Mouse (Mus musculus) forebrain, postnatal 0 days (tissue): ENCODE measurements around the gene Tfb2m. TPM values are rescaled to one million over a fixed set of nuclear protein-coding genes. Genes with fewer than 3 reads are reported as not detected.

ENCODE experiments used
- ATAC-seq: fragments of 200-750 bp; cut with Nextera tagmentation; 2 replicates; pipeline ENCODE4 v1.8.0; 2017; ENCODE audit warnings: mild to moderate bottlenecking, moderate library complexity
- DNase-seq: peaks from one replicate; pipeline ENCODE4 v3.0.0-alpha.2; 2015
- H3K27ac ChIP-seq: fragments of 300-500 bp; sonication (generic); 2 replicates; pipeline ENCODE4 v1.5.1; 2014; ENCODE audit warnings: low read depth, mild to moderate bottlenecking, antibody characterized with exemption, low read length, moderate library complexity, mixed read lengths
- H3K27me3 ChIP-seq: fragments of 300-500 bp; sonication (generic); 2 replicates; pipeline ENCODE4 v1.6.1; 2014; ENCODE audit warnings: mild to moderate bottlenecking, low read length, mixed read lengths; ENCODE audit not compliant: insufficient read depth
- H3K36me3 ChIP-seq: fragments of 300-500 bp; sonication (generic); 2 replicates; pipeline ENCODE4 v1.6.1; 2014; ENCODE audit warnings: mild to moderate bottlenecking, moderate library complexity; ENCODE audit not compliant: insufficient read depth
- H3K4me1 ChIP-seq: fragments of 300-500 bp; sonication (generic); 2 replicates; pipeline ENCODE4 v1.6.1; 2014; ENCODE audit warnings: antibody characterized with exemption; ENCODE audit not compliant: insufficient read depth
- H3K4me2 ChIP-seq: fragments of 300-500 bp; sonication (generic); 2 replicates; pipeline ENCODE4 v1.6.1; 2014; ENCODE audit warnings: low read depth, mild to moderate bottlenecking, moderate library complexity
- H3K4me3 ChIP-seq: fragments of 300-500 bp; sonication (generic); 2 replicates; pipeline ENCODE4 v1.5.1; 2014; ENCODE audit warnings: low read depth, low read length, mixed read lengths
- H3K9ac ChIP-seq: fragments of 300-500 bp; sonication (generic); 2 replicates; pipeline ENCODE4 v1.6.1; 2014; ENCODE audit warnings: mild to moderate bottlenecking
- H3K9me3 ChIP-seq: fragments of 300-500 bp; sonication (generic); 2 replicates; pipeline ENCODE4 v1.6.1; 2016; ENCODE audit warnings: low read length
- CTCF ChIP-seq: sonication (generic); IDR thresholded peaks from 2 replicates; pipeline ENCODE4 v1.5.1; 2016; ENCODE audit warnings: antibody characterized with exemption, control low read depth, low read depth
- WGBS: fragments of 180-500 bp; shearing (Covaris S2); extraction: QIAGEN DNeasy Blood & Tissue Kit; methylation state at CpG from one replicate; pipeline ENCODE4 v1.1.7; 2014; 5-methylcytosine and 5-hydroxymethylcytosine counted together
- polyA plus RNA-seq: library from polyadenylated mRNA; unstranded; fragments of >200 nt; fragmentation: Nextera tagmentation; extraction: Ambion mirVana; gene quantifications from 2 replicates; pipeline ENCODE4 v1.2.1, GENCODE M21; 2015
- total RNA-seq: library from RNA; depleted of rRNA; stranded (reverse); fragments of >200 nt; gene quantifications from 2 replicates; pipeline ENCODE4 v1.2.3, GENCODE M21; 2014

Tfb2m gene
- total and polyA plus RNA-seq, 2 experiments from 2014 or later, result 22.3 to 45.9 TPM

DNA sequence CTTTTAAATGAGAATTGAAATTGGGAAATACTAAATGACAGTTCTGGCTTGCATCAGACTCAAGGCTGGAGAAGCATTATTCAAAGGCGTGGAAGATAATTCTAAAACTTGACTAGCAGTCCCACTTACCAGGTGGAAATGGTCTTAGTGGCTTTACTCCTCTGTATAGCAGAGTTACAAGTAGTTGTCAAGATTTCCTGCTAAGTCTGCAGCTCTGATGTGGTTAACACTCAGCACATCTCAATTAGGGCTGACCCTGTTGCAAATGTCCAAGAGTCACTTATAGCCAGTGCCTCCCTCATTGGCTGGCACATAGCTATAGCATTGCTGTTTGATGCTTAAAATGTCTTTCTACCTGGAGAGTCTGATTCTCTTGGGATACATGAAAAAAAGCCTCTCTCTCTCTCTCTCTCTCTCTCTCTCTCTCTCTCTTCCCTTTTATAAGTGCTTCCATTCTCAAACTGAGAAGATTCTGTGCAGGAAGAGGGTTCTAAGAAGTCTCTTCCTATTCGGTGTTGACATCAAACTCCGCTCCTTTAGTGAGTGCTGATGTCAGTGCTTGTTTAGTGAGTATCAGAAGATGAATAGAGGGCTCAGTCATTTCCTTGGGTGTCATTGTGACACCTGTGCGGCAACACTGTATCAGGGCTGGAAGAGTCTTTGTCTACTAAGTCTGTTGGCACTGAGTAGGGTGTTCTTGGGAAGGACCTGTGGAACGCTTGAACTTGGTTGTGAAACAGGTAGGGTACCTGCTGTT is 3.1 kb upstream of the Tfb2m start:
- Histone ChIP-seq H3K36me3 (0 out of 2 replicates have a peak, but pooled peaks cover 2% of the 10 kb centered on the region), H3K9me3 (no peaks in the 10 kb centered on the region), H3K27me3 (no peaks in the 10 kb centered on the region), H3K4me1 (peaks cover 17% of the 10 kb centered on the region), H3K27ac (no peak overlapping the region), H3K9ac (no peak overlapping the region), H3K4me3 (no peak overlapping the region), H3K4me2 (no peak overlapping the region)
- no peak for ATAC-seq
- 93% methylated on average over 5 of the region's 5 CpGs for WGBS
- TF ChIP-seq CTCF, result no peak
- DNase-seq, result no peak

DNA sequence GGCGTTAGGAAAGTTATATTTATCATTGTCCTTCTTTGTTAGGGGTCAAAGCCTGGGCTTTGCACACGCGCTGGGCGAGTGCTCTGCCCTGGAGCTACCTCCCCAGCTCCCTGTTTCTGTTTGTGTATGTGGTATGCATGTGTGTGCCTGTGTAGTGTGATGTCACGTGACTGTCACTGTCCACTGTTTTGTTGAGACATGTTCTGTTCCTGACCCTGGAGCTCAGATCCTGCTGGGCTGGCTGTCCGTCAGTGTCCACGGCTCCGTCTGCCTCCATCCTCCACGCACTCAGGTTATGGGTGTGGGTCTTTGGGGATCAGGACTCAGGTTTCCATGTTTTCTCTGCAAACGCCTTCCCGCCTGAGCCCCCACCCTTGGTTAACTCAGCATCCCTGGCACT is 2.2 kb upstream of the Tfb2m start:
- Histone ChIP-seq H3K4me3 (no peak overlapping the region), H3K9ac (no peak overlapping the region), H3K4me2 (no peak overlapping the region), H3K27ac (no peak overlapping the region), H3K4me1 (peaks cover 17% of the 10 kb centered on the region), H3K27me3 (no peaks in the 10 kb centered on the region), H3K36me3 (0 out of 2 replicates have a peak, but pooled peaks cover 4% of the 10 kb centered on the region), H3K9me3 (no peaks in the 10 kb centered on the region)
- ATAC-seq, result no peak
- no peak for DNase-seq
- no peak for TF ChIP-seq CTCF
- WGBS, result 80% methylated on average over 11 of the region's 11 CpGs

DNA sequence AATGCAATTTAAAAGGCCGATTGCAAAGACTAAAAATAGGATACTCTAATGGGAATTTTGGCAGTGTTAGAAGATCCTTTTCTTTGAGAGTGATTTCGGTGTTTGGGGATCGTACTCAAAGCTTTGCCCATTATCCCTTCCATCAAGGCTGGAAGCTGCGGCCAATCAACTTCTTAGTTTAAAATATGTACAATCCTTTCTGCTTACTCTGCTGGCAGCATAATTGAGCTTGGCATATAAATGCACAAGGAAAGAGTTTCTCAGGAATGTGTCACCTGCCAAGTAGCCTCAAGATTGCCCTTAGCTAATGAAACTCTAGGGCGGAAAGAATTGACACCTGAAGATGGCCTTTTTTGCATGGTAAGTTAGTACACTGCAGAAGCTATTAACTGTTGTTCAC is 1.1 kb upstream of the Tfb2m start:
- peak overlapping the region; percentile 95; the same call in 1 of the 2 replicates for H3K27ac ChIP-seq
- TF ChIP-seq CTCF, result no peak
- H3K9ac ChIP-seq, result peak overlapping the region; percentile 80
- no peak for DNase-seq
- no peaks in the 10 kb centered on the region for H3K9me3 ChIP-seq
- WGBS, result 4% methylated on average over 5 of the region's 5 CpGs
- peak overlapping the region; percentile 76 for H3K4me3 ChIP-seq
- no peaks in the 10 kb centered on the region for H3K27me3 ChIP-seq
- H3K4me2 ChIP-seq, result peak overlapping the region; percentile 57
- ATAC-seq, result no peak
- H3K4me1 ChIP-seq, result peaks cover 17% of the 10 kb centered on the region
- H3K36me3 ChIP-seq, result 0 out of 2 replicates have a peak, but pooled peaks cover 6% of the 10 kb centered on the region

DNA sequence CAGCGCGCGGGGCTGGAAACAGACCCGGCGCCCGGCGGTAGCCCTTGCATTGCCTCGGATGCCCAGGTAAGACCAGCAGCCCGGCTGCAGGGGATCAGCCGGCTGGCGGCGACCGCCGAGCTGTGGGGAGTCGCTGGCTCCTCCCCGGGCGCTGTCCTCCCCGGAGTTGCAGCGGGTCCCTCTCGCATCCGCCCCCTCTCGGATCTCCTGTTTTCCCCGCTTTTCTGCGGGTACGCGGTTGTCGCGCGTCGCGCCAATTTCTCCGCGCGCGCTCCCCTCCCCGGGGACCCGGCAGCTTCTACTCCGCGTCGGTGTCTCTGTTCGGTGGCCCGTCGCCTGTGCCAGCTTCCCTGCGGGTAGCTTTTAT is 467 bp upstream of the Tfb2m start:
- no peak for DNase-seq
- ATAC-seq, result peak; percentile 77
- under 1% methylated on average over 44 of the region's 44 CpGs for WGBS

DNA sequence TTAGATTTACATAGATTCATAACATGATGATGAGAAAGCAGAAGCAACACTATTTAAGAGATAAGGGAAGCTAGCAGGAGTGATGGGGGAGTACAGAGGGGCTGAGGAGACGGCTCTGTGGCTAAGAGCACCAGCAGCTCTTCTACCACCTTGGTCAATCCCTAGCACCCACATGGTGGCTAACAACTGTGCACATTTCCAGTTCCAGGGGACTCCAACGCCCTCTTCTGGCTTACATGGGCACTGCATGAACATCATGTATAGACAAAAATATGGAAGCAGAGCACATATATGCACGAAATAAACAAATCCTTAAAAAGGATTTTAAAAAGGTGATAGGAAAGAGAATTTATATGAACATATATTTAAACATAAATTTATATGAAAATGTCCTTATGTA is 4.6 kb downstream of the Tfb2m start:
- no peak overlapping the region for H3K4me2 ChIP-seq
- no peak overlapping the region for H3K27ac ChIP-seq
- no peak for ATAC-seq
- H3K4me3 ChIP-seq, result no peak overlapping the region
- 56% methylated on average over 3 of the region's 3 CpGs for WGBS
- peaks cover 7% of the 10 kb centered on the region; the same call in 1 of the 2 replicates for H3K4me1 ChIP-seq
- DNase-seq, result no peak
- no peaks in the 10 kb centered on the region for H3K27me3 ChIP-seq
- no peaks in the 10 kb centered on the region for H3K9me3 ChIP-seq
- TF ChIP-seq CTCF, result peak; percentile 37
- peaks cover 26% of the 10 kb centered on the region for H3K36me3 ChIP-seq
- no peak overlapping the region for H3K9ac ChIP-seq

More for the DNA sequence above, 467 bp upstream of the Tfb2m start:
- Histone ChIP-seq H3K27me3 (no peaks in the 10 kb centered on the region), H3K4me3 (peak overlapping the region; percentile 76), H3K9ac (peak overlapping the region; percentile 80), H3K4me1 (peaks cover 17% of the 10 kb centered on the region), H3K36me3 (0 out of 2 replicates have a peak, but pooled peaks cover 6% of the 10 kb centered on the region), H3K9me3 (no peaks in the 10 kb centered on the region), H3K4me2 (peak overlapping the region; percentile 57), H3K27ac (peak overlapping the region; percentile 95)
- peak; percentile 32; the same call in 1 of the 2 replicates for TF ChIP-seq CTCF

DNA sequence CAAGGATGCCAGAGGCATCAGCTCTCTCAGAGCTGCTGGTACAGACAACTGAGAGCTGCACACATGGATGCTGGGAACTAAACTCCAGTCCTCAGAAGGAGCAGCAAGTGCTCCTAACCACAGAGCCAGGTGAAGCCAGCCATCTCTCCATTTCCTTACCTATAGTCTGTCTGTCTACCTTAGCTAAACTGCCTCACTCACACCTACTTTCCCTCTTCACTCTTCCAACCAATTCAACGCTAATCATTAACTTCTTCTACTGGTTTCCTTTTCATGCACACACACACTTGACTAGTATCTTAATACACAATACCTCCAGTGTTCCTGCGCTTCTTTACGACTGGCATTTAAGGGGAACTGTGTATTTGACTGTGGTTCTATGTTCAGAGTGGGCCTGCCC is 6.2 kb downstream of the Tfb2m start:
- DNase-seq (no peak), ATAC-seq (no peak)
- H3K4me3 ChIP-seq, result no peak overlapping the region
- no peak overlapping the region for H3K9ac ChIP-seq
- H3K4me1 ChIP-seq, result 0 out of 2 replicates have a peak, but pooled peaks cover 1% of the 10 kb centered on the region
- H3K27me3 ChIP-seq, result no peaks in the 10 kb centered on the region
- no peak overlapping the region for H3K27ac ChIP-seq
- peaks cover 31% of the 10 kb centered on the region for H3K36me3 ChIP-seq
- H3K9me3 ChIP-seq, result no peaks in the 10 kb centered on the region
- no peak for TF ChIP-seq CTCF
- no peak overlapping the region for H3K4me2 ChIP-seq
- 85% methylated on average over 3 of the region's 3 CpGs for WGBS

DNA sequence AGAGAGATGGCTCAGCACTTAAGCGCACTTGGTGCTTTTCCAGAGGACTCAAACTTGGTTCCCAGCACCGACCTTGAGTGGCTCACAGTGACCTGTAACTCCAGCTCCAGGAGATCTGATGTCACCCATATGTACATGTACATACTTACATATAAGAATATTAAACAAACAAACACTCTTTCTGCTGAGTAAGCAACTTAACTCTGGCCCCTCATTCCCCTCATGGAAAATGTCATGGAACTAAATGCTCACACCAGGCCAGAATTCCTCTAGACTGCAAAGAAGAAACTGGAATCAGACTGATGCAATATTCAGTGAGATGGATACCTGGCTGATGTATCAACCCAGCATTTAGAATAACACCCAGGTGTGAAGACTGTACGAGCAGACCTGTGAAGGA is 7.0 kb downstream of the Tfb2m start:
- DNase-seq, result no peak
- ATAC-seq, result no peak
- Histone ChIP-seq H3K4me1 (no peaks in the 10 kb centered on the region), H3K9ac (no peak overlapping the region), H3K4me2 (no peak overlapping the region), H3K9me3 (no peaks in the 10 kb centered on the region), H3K27ac (no peak overlapping the region), H3K4me3 (no peak overlapping the region), H3K36me3 (peaks cover 33% of the 10 kb centered on the region), H3K27me3 (no peaks in the 10 kb centered on the region)
- WGBS, result 93% methylated on average over 3 of the region's 3 CpGs
- no peak for TF ChIP-seq CTCF
